Mouse (Mus musculus) cerebellum, adult 2 months (tissue): ENCODE data around the gene Snd1.

Source experiments
- CTCF ChIP-seq: fragments of 200-500 bp; IDR thresholded peaks from 2 replicates; pipeline ENCODE4 v1.5.1; 2011; ENCODE audit warnings: low read depth, mild to moderate bottlenecking, control low read depth, low read length, moderate library complexity, borderline replicate concordance; ENCODE audit not compliant: insufficient read depth
- POLR2A ChIP-seq: fragments of 200-500 bp; IDR thresholded peaks from 2 replicates; pipeline ENCODE4 v1.6.1; 2011; ENCODE audit warnings: low read length, control low read depth, borderline replicate concordance; ENCODE audit not compliant: insufficient read depth

DNA sequence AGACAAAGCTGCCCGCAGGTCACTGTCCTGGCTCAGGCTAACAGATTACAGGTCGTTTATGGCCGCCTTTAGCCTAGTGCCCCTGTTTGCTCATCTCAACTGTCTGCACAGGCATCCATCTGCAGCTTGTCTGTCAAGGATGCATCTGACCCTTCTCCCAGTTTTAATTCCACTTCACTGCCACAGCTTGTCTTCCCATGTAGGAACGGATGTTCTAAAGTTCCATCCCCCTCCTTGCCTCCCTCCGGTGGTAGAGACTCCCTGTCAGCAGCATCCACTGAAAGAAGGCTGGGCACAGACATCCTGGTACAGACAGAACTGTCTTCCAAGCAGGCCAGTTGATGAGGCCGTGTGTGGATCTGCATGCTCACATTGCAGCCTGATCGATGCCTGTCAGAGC lies 377.4 kb downstream of the Snd1 start:
- TF ChIP-seq CTCF, result no peak
- no peak for TF ChIP-seq POLR2A
